Mouse (Mus musculus): Measurements from ENCODE around the gene Hsdl1.

GRCm38 (mm10) chr8:119557132-119557531, 17.9 kb downstream of the Hsdl1 start:
- TF ChIP-seq GATA1 (IDR thresholded peaks at IDR 0.05; ENCODE audit: borderline replicate concordance, low read length) (no peak), FLI1 (IDR thresholded peaks at IDR 0.05; ENCODE audit: low read length) (no peak)
